Mouse (Mus musculus) thymus, postnatal 14 days (tissue): ENCODE measurements at regions not wholly inside any gene's neighbourhood (a gene's known extent, or its start where the extent isn't known, plus 50 kb on each side); places are given as distances from the start of the nearest gene placed in this dataset.
A peak's percentile ranks its signal among the peaks of the same experiment; 100 is the strongest.

Experiments
- DNase-seq: peaks from one replicate; pipeline ENCODE4 v3.0.0; 2021

- no peak for DNase-seq
These were observed 418.0 kb upstream of the 9430069I07Rik start for GRCm38 (mm10) chr15:34775714-34776113.

- DNase-seq: no peak
These were observed 394.1 kb upstream of the 9430069I07Rik start for GRCm38 (mm10) chr15:34751746-34752145.

GRCm38 (mm10) chr15:34751021-34751420, 393.3 kb upstream of the 9430069I07Rik start:
- no peak for DNase-seq

DNA sequence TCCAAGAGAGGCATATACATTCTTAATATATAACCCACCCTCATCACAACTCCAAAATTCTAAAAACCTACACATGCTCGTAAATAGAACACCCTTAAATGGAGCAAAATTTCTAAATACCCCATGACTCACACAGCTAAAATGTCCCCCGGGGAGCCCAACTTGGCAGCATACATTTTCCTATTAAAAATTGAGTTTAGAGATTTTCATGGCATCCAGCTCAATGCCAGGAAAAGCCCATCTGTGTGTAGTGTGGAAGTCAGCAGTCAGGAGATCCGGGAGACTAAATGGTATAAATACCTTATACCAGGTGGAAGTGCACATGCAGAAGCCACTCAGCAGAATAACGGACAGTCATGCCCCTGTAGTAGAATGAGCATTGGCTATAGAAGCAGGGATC, 389.4 kb upstream of the 9430069I07Rik start:
- DNase-seq: no peak

GRCm38 (mm10) chr15:34743130-34743782, 385.6 kb upstream of the 9430069I07Rik start:
- peak; percentile 71 for DNase-seq

- no peak for DNase-seq
These were observed 383.8 kb upstream of the 9430069I07Rik start for GRCm38 (mm10) chr15:34741488-34741887.
